Mouse (Mus musculus) adrenal gland, postnatal 25 days (tissue): ENCODE data around the gene Nup214. TPM values are rescaled to one million over a fixed set of nuclear protein-coding genes. Genes with fewer than 3 reads are reported as not detected.

Experiments
- DNase-seq: peaks from one replicate; pipeline ENCODE4 v3.0.0; 2021; ENCODE audit warnings: mixed read lengths
- total RNA-seq: library from RNA; stranded (reverse); gene quantifications from 2 replicates; pipeline ENCODE4 v1.2.3, GENCODE M21; 2021

Gene Nup214
- total RNA-seq, 1 experiment from 2014 or later, result 73.5 TPM

GRCm38 (mm10) chr2:32074404-32074803 lies 100.2 kb downstream of the Nup214 start:
- DNase-seq, result peak; percentile 41

GRCm38 (mm10) chr2:32075368-32075767 lies 101.1 kb downstream of the Nup214 start:
- no peak for DNase-seq

- DNase-seq, result no peak
Observed at GRCm38 (mm10) chr2:32077744-32078143, 103.5 kb downstream of the Nup214 start.

GRCm38 (mm10) chr2:32078522-32078921 lies 104.3 kb downstream of the Nup214 start:
- peak; percentile 17 for DNase-seq

GRCm38 (mm10) chr2:32079191-32079725 lies 105.0 kb downstream of the Nup214 start:
- DNase-seq, result peak; percentile 63

GRCm38 (mm10) chr2:32080681-32081080 lies 106.4 kb downstream of the Nup214 start:
- no peak for DNase-seq

GRCm38 (mm10) chr2:32081296-32081929 lies 107.2 kb downstream of the Nup214 start:
- DNase-seq, result no peak

GRCm38 (mm10) chr2:32082229-32082628 lies 108.0 kb downstream of the Nup214 start:
- DNase-seq, result no peak

GRCm38 (mm10) chr2:32083159-32084011 lies 109.1 kb downstream of the Nup214 start:
- peak; percentile 62 for DNase-seq

GRCm38 (mm10) chr2:32084111-32084871 lies 110.1 kb downstream of the Nup214 start, which contains the start of gene Fam78a:
TSS of gene Fam78a (minus strand) at chr2:32084857.
- no peak for DNase-seq

- no peak for DNase-seq
Observed at GRCm38 (mm10) chr2:32084872-32085199, 110.6 kb downstream of the Nup214 start.

GRCm38 (mm10) chr2:32085231-32085630 lies 111.0 kb downstream of the Nup214 start:
- DNase-seq, result no peak

GRCm38 (mm10) chr2:32087606-32088005 lies 113.4 kb downstream of the Nup214 start:
- DNase-seq, result no peak

- DNase-seq, result no peak
Observed at GRCm38 (mm10) chr2:32088372-32088981, 114.2 kb downstream of the Nup214 start.

GRCm38 (mm10) chr2:32089606-32090005 lies 115.4 kb downstream of the Nup214 start:
- no peak for DNase-seq

- no peak for DNase-seq
Observed at GRCm38 (mm10) chr2:32090145-32090544, 115.9 kb downstream of the Nup214 start.

- DNase-seq, result no peak
Observed at GRCm38 (mm10) chr2:32091956-32092355, 117.7 kb downstream of the Nup214 start.

GRCm38 (mm10) chr2:32094001-32094707 lies 119.9 kb downstream of the Nup214 start:
- no peak for DNase-seq

GRCm38 (mm10) chr2:32095351-32096121 lies 121.3 kb downstream of the Nup214 start, which contains the start of gene Plpp7:
TSS of gene Plpp7 (plus strand) at chr2:32095528.
- DNase-seq, result peak; percentile 68

GRCm38 (mm10) chr2:32096122-32096420 lies 121.8 kb downstream of the Nup214 start:
- no peak for DNase-seq

GRCm38 (mm10) chr2:32102944-32103343 lies 128.7 kb downstream of the Nup214 start:
- no peak for DNase-seq
